Mouse (Mus musculus): ENCODE measurements around the gene Igf1r. TPM values are rescaled to one million over a fixed set of nuclear protein-coding genes. Genes with fewer than 3 reads are reported as not detected.

The Igf1r gene
- total RNA-seq, 2 experiments from 2014 or later, result 8.0 to 8.3 TPM

- Histone ChIP-seq H3K27ac (no peak overlapping the region), H3K4me3 (no peak overlapping the region)
- no peak for TF ChIP-seq CTCF (IDR thresholded peaks at IDR 0.05)
- DNase-seq, result no peak
- intact Hi-C loops (cut with DNase I), result loop anchor here (10.0 kb wide), 1 partner anchor 440 kb away; no protein-coding TSS in a partner anchor
Observed at GRCm38 (mm10) chr7:68044621-68045020, 92.0 kb downstream of the Igf1r start.

GRCm38 (mm10) chr7:68047152-68047551, 94.5 kb downstream of the Igf1r start:
- Histone ChIP-seq H3K4me3 (no peak overlapping the region), H3K27ac (no peak overlapping the region)
- intact Hi-C loops (cut with DNase I), result loop anchor here (10.0 kb wide), 1 partner anchor 438 kb away; no protein-coding TSS in a partner anchor
- no peak for DNase-seq
- no peak for TF ChIP-seq CTCF (IDR thresholded peaks at IDR 0.05)

- TF ChIP-seq CTCF (IDR thresholded peaks at IDR 0.05), result no peak
- no peak for DNase-seq
- no peak overlapping the region for H3K27ac ChIP-seq
- no peak overlapping the region for H3K4me3 ChIP-seq
- intact Hi-C loops (cut with DNase I), result loop anchor here (10.0 kb wide), 1 partner anchor 436 kb away; no protein-coding TSS in a partner anchor
Observed at GRCm38 (mm10) chr7:68048532-68048931, 95.9 kb downstream of the Igf1r start.

GRCm38 (mm10) chr7:68049048-68049447, 96.4 kb downstream of the Igf1r start:
- intact Hi-C loops (cut with DNase I), result loop anchor here (10.0 kb wide), 1 partner anchor 436 kb away; no protein-coding TSS in a partner anchor
- DNase-seq, result no peak
- no peak for TF ChIP-seq CTCF (IDR thresholded peaks at IDR 0.05)
- H3K27ac ChIP-seq, result no peak overlapping the region
- no peak overlapping the region for H3K4me3 ChIP-seq

GRCm38 (mm10) chr7:68053002-68053624, 100.5 kb downstream of the Igf1r start:
- DNase-seq, result no peak
- no peak for TF ChIP-seq CTCF (IDR thresholded peaks at IDR 0.05)
- intact Hi-C loops (cut with DNase I), result no loop called here
- no peak overlapping the region for H3K27ac ChIP-seq
- H3K4me3 ChIP-seq, result no peak overlapping the region

GRCm38 (mm10) chr7:68054498-68054897, 101.9 kb downstream of the Igf1r start:
- peak overlapping the region; percentile 57 for H3K27ac ChIP-seq
- intact Hi-C loops (cut with DNase I), result no loop called here
- TF ChIP-seq CTCF (IDR thresholded peaks at IDR 0.05), result no peak
- H3K4me3 ChIP-seq, result peak overlapping the region; percentile 44
- DNase-seq, result no peak

GRCm38 (mm10) chr7:68054956-68055355, 102.3 kb downstream of the Igf1r start:
- TF ChIP-seq CTCF (IDR thresholded peaks at IDR 0.05), result peak; percentile 26; the same call in 1 of the 2 replicates
- peak overlapping the region; percentile 44 for H3K4me3 ChIP-seq
- intact Hi-C loops (cut with DNase I), result no loop called here
- peak overlapping the region; percentile 57 for H3K27ac ChIP-seq
- no peak for DNase-seq

GRCm38 (mm10) chr7:68057010-68057409, 104.4 kb downstream of the Igf1r start:
- intact Hi-C loops (cut with DNase I), result no loop called here
- no peak overlapping the region for H3K27ac ChIP-seq
- no peak for DNase-seq
- no peak overlapping the region for H3K4me3 ChIP-seq
- TF ChIP-seq CTCF (IDR thresholded peaks at IDR 0.05), result no peak

GRCm38 (mm10) chr7:68059690-68060089, 107.1 kb downstream of the Igf1r start:
- no peak for TF ChIP-seq CTCF (IDR thresholded peaks at IDR 0.05)

GRCm38 (mm10) chr7:68061434-68061833, 108.8 kb downstream of the Igf1r start:
- intact Hi-C loops (cut with DNase I), result no loop called here
- no peak overlapping the region for H3K27ac ChIP-seq
- DNase-seq, result no peak
- no peak overlapping the region for H3K4me3 ChIP-seq
- no peak for TF ChIP-seq CTCF (IDR thresholded peaks at IDR 0.05)

More at GRCm38 (mm10) chr7:68059690-68060089, 107.1 kb downstream of the Igf1r start:
- intact Hi-C loops (cut with DNase I), result no loop called here
- DNase-seq, result no peak
- Histone ChIP-seq H3K4me3 (no peak overlapping the region), H3K27ac (no peak overlapping the region)

GRCm38 (mm10) chr7:68062170-68062848, 109.7 kb downstream of the Igf1r start:
- intact Hi-C loops (cut with DNase I), result no loop called here
- H3K4me3 ChIP-seq, result no peak overlapping the region
- no peak overlapping the region for H3K27ac ChIP-seq
- no peak for TF ChIP-seq CTCF (IDR thresholded peaks at IDR 0.05)
- DNase-seq, result no peak

GRCm38 (mm10) chr7:68062849-68063208, 110.2 kb downstream of the Igf1r start:
- no peak for TF ChIP-seq CTCF (IDR thresholded peaks at IDR 0.05)
- intact Hi-C loops (cut with DNase I), result no loop called here
- DNase-seq, result no peak
- Histone ChIP-seq H3K27ac (no peak overlapping the region), H3K4me3 (no peak overlapping the region)

GRCm38 (mm10) chr7:68063711-68064110, 111.1 kb downstream of the Igf1r start:
- Histone ChIP-seq H3K4me3 (no peak overlapping the region), H3K27ac (no peak overlapping the region)
- DNase-seq, result no peak
- intact Hi-C loops (cut with DNase I), result no loop called here
- TF ChIP-seq CTCF (IDR thresholded peaks at IDR 0.05), result no peak

All from gastrocnemius, adult 2 months (tissue).